Mouse (Mus musculus) lung, adult 2 months (tissue): ENCODE data around the gene Acad10. TPM values are rescaled to one million over a fixed set of nuclear protein-coding genes. Genes with fewer than 3 reads are reported as not detected.
A peak's percentile ranks its signal among the peaks of the same experiment; 100 is the strongest.
"Not testable (repeated sequence)": the region's sequence is repeated elsewhere in the genome, so short reads cannot be mapped to it uniquely, and the experiment has no call there.

Experiments used
- DNase-seq: peaks from one replicate; pipeline ENCODE4 v3.0.0; 2022
- H3K4me1 ChIP-seq: fragments of 200-500 bp; 2 replicates; pipeline ENCODE4 v1.6.1; 2011; ENCODE audit warnings: low read length; ENCODE audit not compliant: control insufficient read depth, insufficient read depth
- H3K4me3 ChIP-seq: fragments of 200-500 bp; replicated peaks from 2 replicates; pipeline ENCODE3; 2011; ENCODE audit warnings: low read depth, mild to moderate bottlenecking, control low read depth, low read length; ENCODE audit errors: extremely low read depth
- CTCF ChIP-seq: fragments of 200-500 bp; IDR thresholded peaks from 2 replicates; pipeline ENCODE4 v1.5.1; 2011; ENCODE audit warnings: mild to moderate bottlenecking, low read length, control low read depth; ENCODE audit not compliant: insufficient read depth
- POLR2A ChIP-seq: fragments of 200-500 bp; IDR thresholded peaks from 2 replicates; pipeline ENCODE4 v1.6.1; 2011; ENCODE audit warnings: low read depth, mild to moderate bottlenecking, control low read depth, low read length, borderline replicate concordance; ENCODE audit errors: extremely low read depth
- WGBS: fragments of 180-500 bp; shearing (Covaris S2); methylation state at CpG from one replicate; pipeline ENCODE4 v1.1.7; 2018; 5-methylcytosine and 5-hydroxymethylcytosine counted together
- polyA plus RNA-seq: library from polyadenylated mRNA; depleted of rRNA; stranded (reverse); fragments of >200 nt; gene quantifications from 2 replicates; pipeline ENCODE4 v1.2.3, GENCODE M21; 2012; rRNA removed

The Acad10 gene
- 6.1 and 7.0 TPM in 2 replicates for polyA plus RNA-seq

- TF ChIP-seq POLR2A (peak; percentile 92; the same call in 1 of the 2 replicates), CTCF (no peak)
- under 1% methylated on average over 84 of the region's 85 CpGs for WGBS
- DNase-seq, result peak; percentile 93
- H3K4me3 ChIP-seq, result peak within 1 kb of the TSS; percentile 97
- H3K4me1 ChIP-seq, result peaks cover 10% of the 10 kb centered on the region
Measured at GRCm38 (mm10) chr5:121660059-121660896, at the start of gene Acad10, which contains the start of gene Brap. Gene Acad10, minus strand, starts transcription at chr5:121660514. Gene Brap, plus strand, starts transcription at chr5:121660563.

DNA sequence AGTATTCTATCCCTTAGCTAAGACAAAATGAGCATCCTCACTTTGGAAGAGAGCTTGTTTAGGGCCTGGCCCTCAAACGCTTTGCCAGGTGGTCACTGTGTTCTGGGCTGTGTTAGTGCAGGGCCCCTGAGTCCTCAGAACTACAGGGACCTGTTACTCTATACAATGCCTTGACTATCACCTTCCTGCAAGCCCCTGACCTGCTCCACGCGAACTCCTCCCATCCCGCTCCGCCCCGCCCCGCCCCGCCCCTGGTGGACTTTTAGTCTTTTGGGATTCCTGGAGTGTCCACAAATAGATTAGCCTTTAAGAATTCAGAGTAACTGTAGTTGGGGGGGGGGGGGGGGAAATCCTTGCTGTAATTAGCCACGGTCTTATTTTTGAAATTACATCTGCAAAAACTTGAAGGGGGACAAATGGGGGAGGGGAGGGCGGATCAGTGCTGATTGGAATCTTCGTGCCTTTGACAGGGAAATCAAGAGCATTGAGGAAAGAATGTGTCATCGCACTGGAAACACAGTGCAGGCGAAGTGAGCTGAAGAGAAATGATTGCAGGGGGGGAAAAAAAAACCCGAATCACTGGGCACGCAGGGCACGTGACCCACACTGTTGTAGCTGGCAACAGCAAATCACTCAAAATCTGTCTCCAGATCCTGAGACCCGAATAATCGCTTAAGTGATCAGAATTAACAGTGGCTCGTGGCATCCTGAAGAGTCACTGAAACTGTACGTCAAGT lies 44.4 kb upstream of the Acad10 start:
- no peak for DNase-seq
- 17% methylated on average over 20 of the region's 20 CpGs for WGBS
- TF ChIP-seq CTCF, result no peak
- TF ChIP-seq POLR2A, result no peak
- H3K4me3 ChIP-seq, result no peak overlapping the region
- H3K4me1 ChIP-seq, result no peaks in the 10 kb centered on the region

DNA sequence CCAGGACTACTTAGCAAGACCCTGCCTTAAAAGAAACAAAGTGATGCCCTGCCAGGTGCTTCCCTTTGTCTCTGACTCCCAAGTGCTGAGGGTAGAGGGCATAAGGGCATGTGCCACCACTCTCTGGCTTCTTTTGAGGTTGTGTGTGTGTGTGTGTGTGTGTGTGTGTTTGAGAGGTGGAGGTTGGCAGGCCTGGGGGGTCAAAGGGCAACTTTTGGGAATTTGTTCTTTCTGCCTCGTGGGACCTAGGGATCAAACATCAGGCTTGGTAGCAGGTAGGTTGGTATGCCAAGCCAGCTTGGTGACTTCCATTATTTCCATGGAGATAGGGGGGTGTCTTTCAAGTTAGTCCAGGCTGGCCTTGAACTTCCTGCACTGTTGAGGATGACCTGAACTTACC lies 43.0 kb upstream of the Acad10 start:
- no peak for DNase-seq
- WGBS, result 57% methylated on average over 1 of the region's 1 CpGs
- no peak for TF ChIP-seq POLR2A
- no peak for TF ChIP-seq CTCF

DNA sequence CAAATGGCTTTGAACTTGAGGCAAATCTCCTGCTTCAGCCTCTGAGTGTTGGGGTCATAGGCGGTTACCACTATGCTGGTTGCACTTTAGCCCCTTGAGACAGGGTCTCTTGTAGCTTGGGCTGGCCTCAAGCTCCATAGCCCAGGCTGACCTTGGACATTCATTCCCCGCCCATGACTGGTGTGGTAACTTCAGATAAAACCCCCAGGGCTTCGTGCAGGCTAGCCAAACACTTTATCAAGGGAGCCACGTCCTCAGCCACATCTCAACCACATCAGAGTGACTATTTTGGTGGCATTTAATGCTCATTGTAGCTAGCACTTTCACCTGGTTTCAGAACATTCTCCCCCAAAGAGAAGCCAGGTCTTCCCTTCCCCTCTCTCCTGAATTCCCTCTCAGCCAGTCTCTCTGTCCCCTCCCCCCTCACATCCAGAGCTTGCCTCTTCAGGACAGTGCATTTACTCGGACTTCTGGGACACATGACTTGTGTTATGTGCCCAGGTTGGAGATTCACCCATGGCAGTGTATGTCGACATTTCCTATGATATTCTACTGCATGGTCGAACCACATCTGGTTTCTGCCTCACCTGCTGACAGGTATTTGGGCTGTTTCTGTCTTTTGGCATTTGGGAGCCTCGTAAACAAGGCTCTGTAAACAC lies 40.9 kb upstream of the Acad10 start:
- WGBS, result 51% methylated on average over 8 of the region's 8 CpGs
- DNase-seq, result no peak
- H3K4me1 ChIP-seq, result no peaks in the 10 kb centered on the region
- no peak overlapping the region for H3K4me3 ChIP-seq
- TF ChIP-seq CTCF (no peak), POLR2A (no peak)

More for the DNA sequence above, 43.0 kb upstream of the Acad10 start:
- Histone ChIP-seq H3K4me3 (no peak overlapping the region), H3K4me1 (no peaks in the 10 kb centered on the region)

DNA sequence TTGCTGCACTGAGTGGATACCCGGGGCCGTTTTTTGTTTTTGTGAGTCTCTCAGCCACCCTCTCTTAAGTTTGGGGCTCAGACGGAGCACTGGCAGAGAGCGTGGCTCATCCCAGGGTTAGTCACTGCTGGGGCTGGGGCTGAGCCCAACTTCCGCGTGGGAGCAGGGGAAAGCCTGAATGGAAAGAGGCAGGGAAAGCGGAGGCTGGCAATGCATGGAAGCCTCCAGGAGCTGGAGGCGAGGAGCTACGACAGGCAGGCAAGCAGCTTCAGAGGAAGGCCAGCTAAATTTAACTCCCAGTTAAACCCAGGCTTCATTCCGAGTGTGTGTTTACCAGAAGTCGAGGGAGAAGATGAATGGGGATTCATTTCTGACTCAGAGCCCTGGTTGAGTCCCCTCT lies 40.2 kb upstream of the Acad10 start:
- 22% methylated on average over 11 of the region's 11 CpGs for WGBS
- no peak for DNase-seq
- no peak overlapping the region for H3K4me3 ChIP-seq
- H3K4me1 ChIP-seq, result no peaks in the 10 kb centered on the region
- TF ChIP-seq POLR2A, result no peak
- no peak for TF ChIP-seq CTCF

DNA sequence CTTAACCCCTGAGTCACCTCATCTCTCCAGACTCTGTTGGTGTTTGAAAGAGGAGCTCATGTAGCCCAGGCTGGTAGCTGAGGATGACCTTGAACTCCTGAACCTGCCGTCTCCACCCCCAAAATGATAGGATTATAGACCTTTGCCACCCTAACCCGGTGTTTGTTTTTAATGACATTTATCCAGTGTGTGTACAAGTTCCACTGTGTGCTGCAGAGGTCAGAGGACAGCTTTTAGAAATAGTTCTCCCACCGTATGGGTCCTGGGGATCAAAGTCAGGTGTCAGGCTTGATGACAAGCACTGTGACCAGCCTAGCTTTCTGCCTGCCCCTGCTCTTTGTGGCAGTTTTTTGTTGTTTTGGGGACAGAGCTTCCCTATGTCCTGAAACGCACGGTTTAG lies 39.6 kb upstream of the Acad10 start:
- DNase-seq, result no peak
- 47% methylated on average over 5 of the region's 5 CpGs for WGBS
- no peaks in the 10 kb centered on the region for H3K4me1 ChIP-seq
- TF ChIP-seq CTCF (no peak), POLR2A (no peak)
- H3K4me3 ChIP-seq, result no peak overlapping the region

- no peak for DNase-seq
- Histone ChIP-seq H3K4me1 (no peaks in the 10 kb centered on the region), H3K4me3 (no peak overlapping the region)
- TF ChIP-seq POLR2A (no peak), CTCF (no peak)
- WGBS, result 71% methylated on average over 6 of the region's 6 CpGs
Measured at GRCm38 (mm10) chr5:121696761-121697160, 36.4 kb upstream of the Acad10 start.

GRCm38 (mm10) chr5:121692897-121693296 lies 32.6 kb upstream of the Acad10 start:
- H3K4me3 ChIP-seq, result no peak overlapping the region

DNA sequence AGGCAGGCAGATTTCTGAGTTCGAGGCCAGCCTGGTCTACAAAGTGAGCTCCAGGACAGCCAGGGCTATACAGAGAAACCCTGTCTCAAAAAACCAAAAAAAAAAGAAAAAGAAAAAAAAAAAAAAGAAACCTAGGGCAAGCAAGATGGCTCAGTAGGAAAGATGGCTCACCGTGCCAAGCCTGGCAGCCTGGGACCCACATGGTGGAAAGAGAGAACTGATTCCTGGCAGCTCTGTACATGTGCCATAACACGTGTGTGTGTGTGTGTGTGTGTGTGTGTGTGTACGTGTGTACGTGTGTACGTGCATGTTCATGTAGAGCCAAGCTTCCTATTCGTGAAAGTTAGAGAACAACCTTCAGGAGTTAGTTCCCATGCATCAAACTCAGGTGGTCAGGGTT lies 31.1 kb upstream of the Acad10 start:
- 88% methylated on average over 7 of the region's 7 CpGs for WGBS
- not testable (repeated sequence) for H3K4me3 ChIP-seq, DNase-seq, H3K4me1 ChIP-seq

More at GRCm38 (mm10) chr5:121692897-121693296, 32.6 kb upstream of the Acad10 start:
- no peak for DNase-seq
- no peak for TF ChIP-seq CTCF
- no peak for TF ChIP-seq POLR2A
- 72% methylated on average over 4 of the region's 4 CpGs for WGBS
- H3K4me1 ChIP-seq, result no peaks in the 10 kb centered on the region; the same call in 1 of the 2 replicates
